Mouse (Mus musculus) heart, adult 11 months (tissue): ENCODE measurements around the gene Frat2.
"Not testable (repeated sequence)": the region's sequence is repeated elsewhere in the genome, so short reads cannot be mapped to it uniquely, and the experiment has no call there.

ENCODE experiments used
- DNase-seq: peaks from one replicate; pipeline ENCODE4 v3.0.0; 2022

Frat2 gene

DNA sequence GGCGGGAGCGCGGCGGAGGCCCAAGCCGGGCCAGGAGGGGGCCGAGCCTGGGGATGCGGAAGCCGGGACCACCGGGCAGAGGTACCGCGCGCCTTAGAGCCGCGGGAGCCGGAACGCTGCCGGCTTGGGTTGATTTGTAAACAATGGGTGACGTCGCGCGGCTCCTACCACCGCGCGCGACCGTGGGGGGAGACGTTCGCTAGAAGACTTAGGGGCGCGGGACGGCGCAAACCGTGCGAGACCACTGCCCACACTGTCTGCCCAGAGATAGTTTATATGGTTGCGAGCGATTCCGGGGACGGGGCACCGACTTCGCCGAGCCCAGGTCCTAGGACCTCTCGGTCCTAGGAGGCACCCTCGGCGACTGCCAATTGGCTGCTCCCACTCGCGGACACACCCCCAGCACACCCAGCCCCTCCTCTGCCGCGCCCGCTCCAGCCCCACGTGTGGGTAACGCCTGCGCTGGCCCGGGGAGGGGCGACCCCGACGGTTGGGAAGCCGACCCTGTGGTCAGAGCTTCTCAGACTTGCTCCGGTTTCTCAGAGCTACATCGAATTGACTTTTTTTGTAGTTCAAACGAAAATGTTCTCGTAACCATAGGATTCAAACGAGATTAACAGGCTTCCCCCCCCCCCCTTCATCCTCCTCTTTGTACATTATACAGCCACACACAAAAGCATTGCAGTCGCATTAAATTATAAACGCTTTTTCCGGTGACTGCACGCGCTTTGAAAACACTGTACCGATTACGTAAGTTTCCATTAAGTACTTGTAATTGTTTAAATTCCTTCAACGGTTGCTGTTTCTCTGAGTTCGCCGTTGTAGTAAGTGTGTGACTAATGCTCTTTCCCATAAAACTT, at the start of gene Frat2:
Gene Frat2, minus strand, starts transcription at position 141 of the 860 bp plus-strand sequence.
- DNase-seq, result peak; percentile 99

DNA sequence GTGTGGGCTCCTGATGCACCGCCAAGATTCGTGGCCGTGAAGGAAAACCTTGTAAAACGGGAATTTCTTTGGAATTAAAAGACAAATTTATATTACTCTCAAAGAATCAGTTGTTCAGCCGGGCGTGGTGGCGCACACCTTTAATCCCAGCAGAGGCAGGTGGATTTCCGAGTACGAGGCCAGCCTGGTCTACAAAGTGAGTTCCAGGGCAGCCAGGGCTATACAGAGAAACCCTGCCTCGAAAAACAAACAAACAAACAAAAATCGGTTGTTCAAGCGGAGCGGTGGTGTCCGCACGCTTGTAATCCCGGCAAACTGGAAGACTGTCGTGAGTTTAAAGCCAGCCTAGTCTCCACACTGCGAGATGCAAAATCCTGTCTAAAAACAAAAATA, 48.4 kb upstream of the Frat2 start:
- DNase-seq, result no peak

DNA sequence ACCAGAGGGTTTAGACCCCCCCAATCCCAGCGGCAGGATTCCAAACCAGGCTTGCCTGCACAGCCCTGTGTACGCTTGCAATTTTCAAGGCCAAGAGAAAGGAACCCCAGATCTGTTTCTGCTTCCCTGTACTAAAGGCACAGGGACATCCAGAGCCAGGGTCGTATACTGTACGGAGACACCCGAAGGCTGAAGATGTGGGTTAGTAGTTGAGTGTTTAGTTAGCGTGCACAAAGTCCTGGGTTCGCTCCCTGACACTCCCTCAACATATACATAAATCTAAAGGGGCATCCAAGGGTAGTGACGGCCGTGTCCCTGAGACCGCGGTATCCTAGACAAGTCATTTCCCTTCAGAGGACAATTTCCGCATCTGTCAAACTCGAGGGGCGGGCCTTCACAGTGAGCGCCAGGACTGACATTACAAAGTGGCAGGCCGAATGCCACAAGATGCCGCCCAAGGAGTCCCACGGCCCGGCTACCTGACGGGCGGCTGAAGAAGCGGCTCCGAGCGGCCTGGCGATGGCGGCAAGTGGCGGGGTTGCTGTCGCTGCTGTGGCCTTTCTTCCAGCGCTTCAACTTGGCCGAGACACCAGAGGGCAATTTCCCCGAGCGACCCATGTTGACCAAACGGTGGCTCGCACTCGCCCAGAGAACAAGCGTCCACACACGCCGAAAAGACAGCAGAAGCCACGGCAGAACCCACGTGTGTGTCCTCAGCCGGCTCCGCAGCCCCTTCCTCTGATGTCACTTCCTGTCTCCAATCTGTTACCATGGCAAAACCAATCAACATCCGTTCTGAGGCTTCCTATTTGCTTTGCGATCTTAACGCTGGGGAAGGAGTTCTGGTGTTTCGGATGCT, 47.8 kb upstream of the Frat2 start, which contains the start of gene Rrp12:
Gene Rrp12, minus strand, starts transcription at position 714 of the 859 bp plus-strand sequence.
- DNase-seq, result peak; percentile 98

DNA sequence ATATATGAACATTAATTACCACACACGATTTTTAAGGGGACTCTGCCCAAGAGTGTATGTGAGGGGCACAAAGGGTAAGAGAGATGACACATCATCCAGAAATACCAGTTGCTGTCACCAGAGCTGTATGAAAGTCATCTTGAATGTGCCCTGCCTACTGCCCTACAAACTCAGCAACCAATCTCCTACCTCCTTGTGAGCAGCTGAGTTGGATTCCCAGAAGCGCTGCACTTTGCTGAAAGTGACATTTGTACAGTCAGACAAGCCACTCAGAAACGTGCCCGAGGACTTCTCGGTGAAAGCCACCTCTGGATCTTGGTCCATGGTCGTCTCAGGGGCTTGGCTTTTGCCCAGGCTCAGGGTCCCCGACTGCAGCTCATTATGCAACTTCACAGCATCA, 47.0 kb upstream of the Frat2 start:
- no peak for DNase-seq

DNA sequence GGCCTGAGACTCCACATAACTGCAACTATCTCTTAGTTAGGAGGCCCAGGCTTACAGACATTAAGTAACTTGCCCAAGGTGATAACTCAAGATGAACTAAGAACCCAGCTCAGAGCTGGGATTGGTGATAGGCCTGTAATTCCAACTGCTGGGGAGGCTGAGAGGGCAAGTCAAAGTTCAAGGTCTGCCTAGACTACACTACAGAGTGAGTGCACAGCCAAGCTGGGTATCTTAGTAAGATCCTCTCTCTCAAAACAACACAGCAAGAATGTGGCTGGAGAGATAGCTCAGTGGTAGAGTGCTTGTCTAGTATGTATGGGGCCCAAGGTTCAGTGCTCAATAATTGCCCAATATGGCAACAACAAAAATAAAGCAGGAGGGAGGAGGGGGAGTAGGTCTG, 40.3 kb upstream of the Frat2 start:
- DNase-seq, result no peak

DNA sequence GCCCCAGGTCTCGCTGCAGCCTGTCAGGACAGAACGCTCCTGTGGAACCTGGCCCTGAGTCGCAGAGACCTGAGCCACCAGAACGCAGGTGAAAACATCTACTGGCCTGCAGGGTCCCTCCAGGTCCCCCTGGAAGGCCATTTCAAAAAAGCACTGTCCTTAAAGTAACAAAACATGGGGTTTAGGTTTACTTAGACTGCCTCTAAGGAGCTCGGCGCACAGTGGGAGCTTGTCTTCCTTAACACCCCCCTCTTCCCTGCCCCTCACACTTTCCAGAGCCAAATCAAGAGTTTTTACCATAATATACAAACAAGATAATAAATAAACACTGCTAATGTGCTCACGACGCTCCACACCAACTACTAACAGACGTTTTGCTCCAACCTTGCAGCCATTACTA, 36.0 kb upstream of the Frat2 start:
- DNase-seq, result no peak

DNA sequence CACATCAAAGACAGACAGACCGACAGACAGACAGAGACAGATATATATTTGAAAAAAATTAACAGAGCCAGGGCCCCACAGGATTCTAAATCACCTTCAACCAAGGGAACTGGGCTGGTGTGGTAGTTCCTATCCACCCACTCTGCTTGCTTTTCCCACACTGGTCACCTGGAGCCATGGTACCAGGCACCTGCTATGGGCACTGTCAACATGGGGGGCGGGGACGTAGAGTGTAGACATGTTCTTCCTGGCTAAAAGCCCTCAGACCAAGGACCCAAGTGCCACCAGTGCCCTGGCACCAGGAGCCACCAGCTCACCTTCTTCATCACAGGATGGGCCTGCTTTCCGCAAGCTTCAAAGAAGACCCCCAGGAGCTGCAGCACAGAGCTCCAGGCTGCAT, 33.9 kb upstream of the Frat2 start:
- DNase-seq, result no peak

DNA sequence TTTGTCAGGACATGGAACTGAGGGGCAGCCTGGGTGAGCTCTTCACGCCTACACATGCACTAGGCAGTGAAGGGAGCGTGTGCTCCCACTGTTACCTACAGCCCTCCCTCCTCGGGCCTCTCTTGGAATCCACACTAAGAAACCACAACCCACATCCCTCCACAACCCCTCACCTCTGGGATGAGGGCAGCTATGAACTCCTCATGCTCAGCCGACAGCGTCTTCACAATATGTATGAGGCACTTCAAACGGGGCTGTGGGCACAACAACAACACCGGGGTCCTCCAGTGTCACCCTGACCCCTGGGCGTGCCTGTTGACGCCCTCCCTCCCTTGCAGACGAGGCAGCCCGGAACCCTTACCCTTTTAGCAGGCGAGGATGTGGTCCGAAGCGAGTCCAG, 26.4 kb upstream of the Frat2 start:
- no peak for DNase-seq

DNA sequence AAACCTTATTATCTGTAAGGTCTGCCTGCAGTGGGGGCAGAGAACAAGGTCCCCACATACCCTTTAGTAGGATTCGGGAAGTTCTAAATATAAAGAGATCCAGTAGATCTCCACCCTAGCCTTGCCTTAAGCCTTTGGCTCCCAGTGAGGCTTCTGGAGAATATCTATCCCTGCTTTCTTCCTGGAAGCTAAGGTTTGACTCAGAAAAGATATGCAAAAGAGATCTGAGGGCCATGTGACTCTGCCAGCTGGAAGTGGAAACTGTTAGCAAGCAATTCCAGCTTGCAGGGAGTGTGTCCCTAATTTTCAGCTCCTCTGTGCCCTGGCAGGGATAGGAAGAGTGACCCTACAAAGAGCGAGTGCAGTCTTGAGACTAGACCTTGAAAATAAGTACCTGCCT, 24.4 kb upstream of the Frat2 start:
- DNase-seq, result no peak

DNA sequence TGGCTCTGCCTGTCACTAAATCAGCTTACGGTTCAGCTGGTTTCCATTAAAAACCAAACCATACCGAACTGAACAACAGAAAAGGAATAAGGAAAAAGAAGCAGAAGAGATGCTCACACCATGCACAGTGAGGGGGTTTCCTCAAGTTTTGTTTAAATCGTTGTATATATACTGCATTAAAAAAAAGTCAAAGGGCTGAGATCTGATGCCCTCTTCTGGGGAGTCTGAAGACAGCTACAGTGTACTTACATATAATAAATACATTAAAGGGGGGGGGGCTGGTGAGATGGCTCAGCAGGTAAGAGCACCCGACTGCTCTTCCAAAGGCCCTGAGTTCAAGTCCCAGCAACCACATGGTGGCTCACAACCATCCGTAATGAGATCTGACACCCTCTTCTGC, 22.0 kb upstream of the Frat2 start:
- DNase-seq, result not testable (repeated sequence)

DNA sequence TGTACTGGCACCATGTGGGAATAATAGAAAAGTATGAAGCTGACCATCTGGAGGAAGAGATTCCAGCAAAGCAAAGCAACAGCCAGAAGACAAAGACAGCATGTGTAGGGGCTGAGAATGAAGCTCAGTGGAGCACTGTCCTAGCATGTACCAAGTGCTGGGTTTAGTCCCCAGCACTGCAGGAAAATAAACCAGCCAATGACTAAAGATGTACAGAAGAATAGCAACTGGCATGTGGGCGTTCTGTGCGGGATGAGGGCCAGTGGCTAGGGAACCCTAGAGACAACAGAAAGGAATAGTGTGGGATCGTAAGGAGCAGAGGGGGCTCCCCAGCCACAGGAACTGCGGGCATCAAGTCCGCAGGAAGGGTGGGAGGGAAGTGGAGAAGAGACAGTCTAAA, 21.4 kb upstream of the Frat2 start:
- DNase-seq, result no peak

DNA sequence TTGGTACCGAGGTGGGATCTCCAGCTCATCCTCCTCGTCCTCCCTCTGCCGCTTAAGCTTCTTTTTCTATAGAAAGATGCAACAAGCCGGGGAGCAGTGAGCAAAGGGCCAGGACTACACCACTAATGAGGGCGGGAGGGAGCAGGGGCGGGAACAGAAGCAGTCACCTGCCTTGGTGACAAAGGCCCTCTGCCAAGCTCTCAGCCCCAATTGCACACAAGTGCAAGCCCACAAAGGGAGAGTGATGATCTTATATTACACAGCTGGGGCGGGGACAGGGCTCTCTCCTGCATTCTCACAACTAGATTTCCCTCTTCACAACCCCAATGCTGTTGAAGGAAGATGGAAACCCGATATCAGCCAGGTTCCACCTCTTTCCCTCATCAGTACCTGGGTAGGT, 18.8 kb upstream of the Frat2 start:
- no peak for DNase-seq

DNA sequence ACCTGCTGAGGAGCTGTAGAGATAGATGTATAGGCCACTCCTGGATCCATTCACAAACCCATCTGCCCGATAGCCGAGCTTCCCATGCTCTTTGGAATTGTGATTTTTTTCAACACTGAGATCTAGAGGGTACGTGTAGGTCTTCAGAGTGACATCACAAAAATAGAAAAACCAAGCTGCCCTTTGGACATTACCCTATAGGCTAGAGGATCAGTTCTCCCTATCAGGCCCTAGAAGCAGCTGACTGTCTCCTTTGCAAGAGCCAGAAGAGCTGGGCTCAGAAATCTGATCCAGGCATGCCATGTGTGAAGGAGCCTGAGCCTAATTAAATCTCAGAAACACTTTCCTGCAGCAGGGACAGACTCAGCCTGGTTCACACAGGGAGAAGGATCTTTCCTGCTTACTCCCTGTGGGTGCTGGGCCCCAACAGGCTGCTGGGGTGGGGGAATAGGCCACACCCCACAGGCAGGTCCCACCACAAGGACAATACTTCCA, 9.9 kb upstream of the Frat2 start:
- DNase-seq, result no peak

DNA sequence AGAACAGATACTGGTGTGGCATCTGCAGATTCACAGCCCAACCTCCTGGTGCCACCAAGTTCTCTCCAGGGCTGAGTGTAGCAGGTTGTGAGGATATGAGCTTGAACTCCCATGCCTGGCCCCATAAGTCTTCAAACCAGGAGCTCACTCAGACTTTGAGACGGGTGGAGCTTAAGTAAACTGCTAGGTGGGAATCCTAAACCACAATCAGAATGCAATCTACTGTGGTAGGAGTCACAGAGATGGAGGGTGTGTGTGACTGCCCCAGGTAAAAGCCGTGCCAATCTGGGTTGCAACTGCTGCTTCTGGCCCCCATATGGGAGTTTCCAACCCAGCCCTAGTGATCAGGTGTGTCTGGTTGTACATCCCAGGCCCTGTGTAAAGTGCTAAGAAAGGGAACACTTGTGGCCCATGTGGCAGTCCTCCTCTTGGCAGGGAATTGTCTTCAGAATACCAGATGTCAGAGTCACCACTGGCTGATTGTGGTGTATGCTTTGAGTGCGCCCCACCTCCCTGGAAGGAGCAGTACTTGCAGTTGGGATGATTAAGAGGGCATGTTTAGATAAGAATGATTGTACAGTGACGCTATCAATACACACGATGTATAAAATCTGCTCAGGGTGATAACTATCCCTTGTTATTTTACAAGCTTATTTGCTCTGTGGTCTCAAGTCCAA, 9.3 kb upstream of the Frat2 start:
- no peak for DNase-seq

DNA sequence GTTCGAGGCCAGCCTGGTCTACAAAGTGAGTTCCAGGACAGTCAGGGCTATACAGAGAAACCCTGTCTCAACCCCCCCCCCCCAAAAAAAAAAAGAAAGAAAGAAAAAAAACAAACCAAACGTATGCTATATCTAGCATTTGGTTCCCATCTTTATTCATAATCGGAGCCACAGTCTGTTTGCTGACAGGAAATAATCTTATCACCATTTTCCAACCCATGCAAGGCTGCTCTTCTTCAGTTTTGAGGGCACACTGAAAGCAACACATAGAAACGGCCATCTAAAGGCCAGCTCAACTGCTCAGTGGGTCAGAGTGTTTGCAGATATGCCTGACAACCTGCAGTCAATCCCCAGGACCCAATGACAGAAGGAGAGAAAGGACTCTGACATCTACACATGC, 4.5 kb upstream of the Frat2 start:
- DNase-seq, result no peak

DNA sequence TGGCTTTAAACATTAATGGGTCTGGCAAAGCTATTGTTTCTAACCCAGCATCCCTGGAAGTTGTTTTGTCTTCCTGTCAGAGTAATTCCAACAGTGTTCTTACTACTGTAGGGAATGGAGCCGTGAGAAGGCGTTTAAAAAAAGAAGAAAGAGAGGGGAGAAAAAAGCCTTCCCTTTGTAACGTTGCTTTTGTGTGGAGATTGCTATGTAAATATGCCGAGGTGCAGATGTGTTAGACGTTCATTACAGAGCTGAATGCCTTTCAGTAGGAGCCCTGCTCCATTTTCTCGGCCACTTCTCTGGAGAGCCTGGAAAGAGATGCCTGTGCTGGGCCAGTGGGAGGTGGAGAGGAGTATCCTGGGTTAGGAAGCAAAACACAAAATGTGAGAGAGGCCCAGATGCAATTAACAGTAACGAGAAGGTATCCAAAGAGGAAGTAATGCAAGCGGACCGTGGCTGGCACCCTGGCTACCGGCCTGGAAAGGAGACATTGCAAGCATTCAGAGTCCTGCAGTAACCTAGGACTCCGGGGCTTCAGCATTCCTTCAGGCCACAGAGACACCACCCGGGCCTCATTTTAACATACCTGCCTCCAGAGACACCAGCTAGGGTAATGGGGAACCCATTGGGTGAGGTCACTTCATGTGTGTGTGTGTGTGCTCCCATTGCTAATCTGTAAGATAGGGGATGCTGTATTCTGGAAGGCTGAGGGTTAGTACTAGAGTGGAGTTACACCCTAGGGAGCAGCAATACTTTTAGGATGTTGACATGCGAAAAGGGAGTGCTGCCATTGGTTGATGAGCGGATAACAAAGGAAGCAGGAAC, 3.0 kb upstream of the Frat2 start:
- DNase-seq, result no peak

DNA sequence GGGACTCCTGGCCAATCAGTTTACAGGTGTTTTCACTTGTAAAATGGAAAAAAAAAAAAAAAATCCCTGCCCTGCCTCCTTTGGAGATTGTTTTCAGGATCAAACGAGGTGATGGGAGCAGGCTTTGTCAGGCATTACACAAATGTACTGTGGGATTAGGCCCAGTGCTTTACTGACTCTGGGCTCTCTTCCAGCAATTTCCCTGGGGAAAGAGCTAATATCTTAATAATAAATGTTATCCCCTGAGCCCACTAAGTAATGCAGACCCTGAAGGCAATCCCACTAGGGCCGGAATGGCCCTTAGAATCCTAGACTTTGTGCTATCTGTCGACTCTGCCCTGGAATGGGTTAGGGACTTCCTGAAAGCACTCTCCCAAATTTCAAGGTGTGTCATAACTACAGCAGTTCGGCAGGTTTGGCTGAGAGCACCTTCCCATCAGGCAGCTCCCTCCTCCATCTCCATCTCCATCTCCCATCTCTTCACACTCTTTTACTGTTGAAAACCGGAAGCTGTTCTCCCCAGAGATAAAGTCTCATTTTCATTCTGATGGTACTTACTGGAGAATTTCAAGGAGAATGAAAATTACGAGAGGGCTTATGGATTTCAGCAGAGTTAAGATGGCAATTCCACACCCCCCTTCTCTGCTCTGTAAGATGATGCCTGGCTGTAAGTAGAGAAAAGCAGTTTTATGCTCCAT, 2.2 kb upstream of the Frat2 start:
- DNase-seq, result no peak

DNA sequence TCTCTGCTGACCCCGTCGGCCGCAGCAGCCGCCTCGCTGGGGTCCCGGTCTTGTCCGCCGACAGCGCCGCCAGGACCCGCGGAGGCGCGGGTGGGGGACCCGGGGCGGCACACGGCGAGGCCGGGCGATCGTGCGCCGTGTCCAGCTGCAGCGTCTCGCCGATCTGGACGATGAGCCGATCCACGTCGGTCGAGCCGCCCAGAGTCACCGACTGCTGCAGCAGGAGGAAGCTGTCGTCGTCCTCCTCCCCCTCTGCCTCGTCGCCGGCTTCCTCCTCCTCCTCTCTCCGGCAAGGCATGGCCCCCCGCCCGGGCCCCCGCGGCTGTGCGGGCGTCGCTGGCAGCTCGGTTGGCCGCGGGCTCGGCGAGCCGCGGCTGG, 329 bp downstream of the Frat2 start:
- not testable (repeated sequence) for DNase-seq

DNA sequence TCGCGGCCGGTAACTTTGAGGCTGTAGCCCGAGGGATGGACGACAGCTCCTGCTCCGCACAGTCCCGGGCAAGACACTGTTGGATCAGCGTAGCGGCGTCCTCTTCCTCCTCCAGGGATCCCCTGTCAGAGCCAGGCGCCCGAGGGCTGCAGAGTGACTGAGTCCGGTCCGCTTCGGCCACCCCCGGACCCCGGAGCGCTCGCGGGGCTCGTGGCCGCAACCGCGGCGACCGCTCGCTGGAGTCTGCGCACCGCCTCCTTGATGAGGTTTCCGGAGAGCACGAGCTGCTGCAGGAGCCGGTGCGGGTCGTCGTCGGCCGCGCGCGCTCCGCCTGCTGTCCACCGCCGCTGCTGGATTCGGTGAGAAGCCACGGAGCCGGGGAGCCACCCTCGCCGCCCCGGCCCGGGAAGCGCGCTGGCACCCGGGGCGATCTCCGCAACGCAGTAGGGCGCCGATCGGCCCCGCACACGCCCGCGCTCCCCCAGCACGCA, 796 bp downstream of the Frat2 start:
- peak; percentile 95 for DNase-seq

DNA sequence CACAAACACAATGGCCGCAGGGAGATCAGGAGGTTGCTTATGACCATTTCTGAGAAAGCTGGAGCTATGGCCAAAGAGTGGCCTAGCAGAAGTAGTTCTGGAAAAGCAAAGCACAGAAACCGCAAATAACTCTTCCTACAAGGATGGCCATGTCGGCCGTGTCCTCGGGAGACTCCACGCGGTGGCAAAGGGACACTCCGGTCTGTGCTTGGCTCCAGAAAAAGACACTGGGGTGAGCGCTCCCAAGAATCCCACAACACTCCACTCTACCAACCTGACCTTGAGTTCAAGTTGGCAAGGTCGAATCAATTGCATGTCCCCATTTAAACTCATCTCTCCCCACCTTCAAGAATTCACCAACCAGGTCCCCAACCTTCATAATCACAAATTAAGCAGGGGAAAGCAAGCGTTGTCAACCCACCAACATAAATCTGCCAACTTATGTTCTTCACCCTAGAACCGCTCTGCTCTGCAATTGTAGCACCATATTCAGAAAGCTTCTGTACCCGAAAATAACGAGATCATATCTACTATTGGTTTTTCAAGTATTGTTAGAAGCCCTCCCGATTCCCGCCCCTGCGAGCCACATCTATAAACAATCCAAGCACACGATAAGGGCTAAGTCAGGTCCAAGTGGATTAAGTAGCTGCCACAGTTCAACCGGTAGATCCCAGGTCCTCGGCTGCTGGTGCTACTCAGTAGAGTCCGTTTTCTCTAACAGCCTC, 1.4 kb downstream of the Frat2 start:
- DNase-seq, result no peak

DNA sequence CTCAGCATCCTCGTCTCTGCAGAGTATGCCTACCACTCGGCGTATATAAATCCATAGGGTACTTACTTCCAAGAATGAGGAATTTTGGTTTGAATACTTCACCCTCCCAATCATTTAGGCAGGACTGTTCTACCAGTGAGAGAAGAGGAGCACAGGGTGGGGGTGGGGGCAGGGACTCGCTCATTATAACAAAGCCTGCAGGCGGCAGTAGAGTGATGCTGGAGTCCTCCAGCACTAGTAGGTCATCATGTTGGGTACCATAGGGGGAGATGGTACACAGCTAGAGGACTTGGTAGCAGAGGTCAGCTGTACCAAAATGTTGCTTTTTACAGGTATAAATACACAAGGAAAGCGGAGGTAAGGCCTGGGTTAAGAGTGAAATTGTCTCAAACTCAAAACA, 3.6 kb downstream of the Frat2 start:
- no peak for DNase-seq
